Mouse (Mus musculus): ENCODE results near the gene Spata2. TPM values are rescaled to one million over a fixed set of nuclear protein-coding genes. Genes with fewer than 3 reads are reported as not detected.

Spata2 gene
- polyA plus RNA-seq (2015; fragmentation: Nextera tagmentation; extraction: Ambion mirVana) = 7.4 and 7.6 TPM in 2 replicates

DNA sequence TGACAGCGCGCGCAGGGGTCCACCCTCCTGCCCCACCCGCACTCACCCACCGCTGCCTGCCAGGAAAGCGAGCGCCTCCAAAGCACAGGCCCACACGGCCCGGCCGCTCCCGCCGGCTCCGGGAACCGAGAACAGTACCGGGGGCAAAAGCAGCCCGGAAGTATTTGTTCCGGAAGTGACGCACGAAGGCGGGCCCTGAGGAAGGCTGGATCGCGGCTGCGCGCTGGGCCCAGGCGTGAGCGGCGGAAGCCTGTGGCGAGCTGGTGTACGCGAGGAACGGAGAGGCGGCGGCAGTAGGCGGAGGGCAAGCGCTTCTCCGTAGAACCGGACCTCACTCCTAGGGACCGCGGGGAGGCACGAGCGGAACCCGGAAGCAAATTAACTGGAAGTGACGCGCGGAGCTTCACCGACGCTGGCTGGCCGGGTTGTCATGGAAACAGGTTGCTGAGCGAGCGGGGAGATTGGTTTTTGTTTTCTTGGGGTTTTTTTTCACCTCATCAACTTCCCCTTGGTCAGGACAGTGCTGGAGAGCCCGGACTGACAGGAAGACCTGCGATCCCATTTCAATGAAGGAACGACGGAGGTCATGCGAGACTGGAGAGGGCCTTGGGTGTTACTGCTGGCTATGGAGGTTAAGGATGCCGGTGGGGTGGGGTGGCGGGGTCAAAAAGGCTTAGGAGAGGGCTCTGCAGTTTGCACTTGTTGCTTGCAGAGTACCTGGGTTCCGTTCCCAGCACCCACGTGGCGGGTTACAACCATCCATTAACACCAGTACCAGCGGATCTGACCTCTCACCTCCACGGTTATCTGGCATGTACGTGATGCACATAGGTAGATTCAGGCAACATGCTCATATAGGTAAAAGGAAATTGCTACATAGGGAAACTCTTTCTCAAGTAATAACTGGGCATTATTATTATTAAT is at the start of gene Spata2:
Gene Spata2, minus strand, starts transcription at position 175 of the 924 bp plus-strand sequence.

DNA sequence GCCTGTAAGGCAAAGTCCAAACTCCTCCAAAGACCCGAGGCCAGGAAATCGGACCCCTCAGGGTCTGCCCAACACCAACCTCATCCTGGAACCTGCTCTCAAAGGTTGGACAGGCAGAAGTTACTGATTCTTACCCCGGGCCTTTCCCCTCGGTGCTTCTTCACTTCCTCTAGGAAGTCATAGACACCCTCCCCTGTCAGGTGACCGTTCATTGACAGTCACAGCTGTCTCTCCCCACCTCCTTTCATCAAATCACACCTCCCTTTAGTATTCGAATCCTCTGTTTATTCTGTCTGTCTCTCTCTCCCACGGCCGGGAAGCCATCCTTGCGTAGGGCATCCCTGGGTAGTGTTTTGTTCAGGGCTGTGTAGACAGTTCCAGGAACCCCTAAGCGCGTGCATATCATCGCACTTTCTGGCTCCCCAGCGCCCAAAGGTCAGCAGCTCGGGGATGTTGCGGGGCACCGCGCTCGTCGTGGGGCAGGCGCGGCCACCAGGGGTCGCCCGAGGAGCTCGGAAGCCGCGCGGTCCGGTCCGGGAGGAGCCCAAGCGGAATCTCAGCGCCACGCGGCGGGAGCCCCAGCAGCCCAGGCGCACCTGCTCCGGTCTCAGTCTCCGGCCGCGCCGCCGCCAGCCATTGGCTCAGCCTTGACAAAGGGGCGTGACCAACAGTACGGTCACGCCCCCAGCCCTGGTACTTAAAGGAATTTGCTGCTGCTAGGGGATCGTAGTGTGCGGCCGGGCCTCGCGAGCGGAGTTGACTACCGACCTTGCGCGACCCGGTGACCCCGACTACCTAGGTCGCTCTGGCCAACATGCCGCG is 45.0 kb upstream of the Spata2 start, which contains the start of gene Snai1:
Gene Snai1, plus strand, starts transcription at position 720 of the 822 bp plus-strand sequence.

DNA sequence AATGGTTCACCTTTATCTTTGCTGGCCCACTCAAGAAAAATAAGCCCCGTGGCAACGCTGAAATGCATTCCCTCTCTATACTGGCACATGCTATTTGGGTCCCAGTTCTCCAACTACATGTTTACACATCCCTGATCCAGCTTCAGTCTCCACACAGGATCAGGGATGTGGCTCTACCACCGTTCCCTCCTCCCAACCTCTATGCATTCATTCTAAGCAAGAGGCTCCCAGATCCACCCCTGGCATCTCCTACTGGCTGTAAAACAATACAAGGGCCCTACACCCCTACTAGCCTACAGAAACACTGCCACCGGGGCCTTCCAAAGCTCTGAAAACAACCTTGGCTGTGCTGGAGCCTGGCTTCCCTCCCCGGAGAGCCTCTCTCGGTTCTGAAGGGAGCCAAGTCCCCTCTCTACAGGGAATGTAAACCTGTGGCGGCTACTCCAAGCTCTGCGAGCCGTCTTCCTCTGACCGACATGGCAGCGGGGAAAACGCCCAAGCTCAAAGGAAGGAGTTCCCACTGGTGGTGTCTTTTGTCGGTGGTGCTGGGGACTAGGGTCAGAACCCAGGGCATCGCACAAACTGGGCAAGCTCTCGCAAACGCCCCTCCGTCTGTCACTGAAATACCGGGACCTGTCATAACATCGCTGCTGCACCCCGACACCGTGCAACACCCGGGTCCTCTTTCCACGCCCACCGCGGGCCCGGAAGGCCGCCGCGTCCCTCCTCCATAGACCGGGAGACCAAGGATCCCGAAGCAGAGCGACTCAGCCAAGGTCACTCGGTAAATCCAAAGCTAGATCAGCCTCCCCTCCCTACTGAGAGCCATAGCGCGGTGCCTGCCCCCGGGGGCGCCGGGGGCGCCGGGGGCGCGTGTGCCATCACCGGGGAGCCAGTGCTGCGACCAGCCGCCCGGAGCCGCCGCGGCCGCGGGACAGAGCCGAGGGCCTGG is 654 bp downstream of the Spata2 start, which contains the start of gene Rnf114:
Gene Rnf114, plus strand, starts transcription at position 889 of the 952 bp plus-strand sequence.

Other genes starting within 250 kb of the Spata2 start
- gene B4galt5, start 143.7 kb downstream of the Spata2 start, polyA plus RNA-seq (2015; fragmentation: Nextera tagmentation; extraction: Ambion mirVana) = 9.5 and 11.5 TPM in 2 replicates
- gene Slc9a8, start 71.2 kb downstream of the Spata2 start, polyA plus RNA-seq (2015; fragmentation: Nextera tagmentation; extraction: Ambion mirVana) = 10.6 and 11.5 TPM in 2 replicates
- 54.8 and 61.5 TPM in 2 replicates for gene Rnf114, start 242 bp downstream of the Spata2 start, polyA plus RNA-seq (2015; fragmentation: Nextera tagmentation; extraction: Ambion mirVana)
- gene Snai1, start 45.3 kb upstream of the Spata2 start, polyA plus RNA-seq (2015; fragmentation: Nextera tagmentation; extraction: Ambion mirVana) = 33.0 and 34.0 TPM in 2 replicates
- 206 and 234 TPM in 2 replicates for gene Ube2v1, start 139.2 kb upstream of the Spata2 start, polyA plus RNA-seq (2015; fragmentation: Nextera tagmentation; extraction: Ambion mirVana)
- gene Gm20431, start 168.6 kb upstream of the Spata2 start, polyA plus RNA-seq (2015; fragmentation: Nextera tagmentation; extraction: Ambion mirVana) = 4.0 and 6.2 TPM in 2 replicates
- gene Cebpb, start 196.0 kb upstream of the Spata2 start, polyA plus RNA-seq (2015; fragmentation: Nextera tagmentation; extraction: Ambion mirVana) = 25.6 and 46.3 TPM in 2 replicates
- 26.1 and 31.0 TPM in 2 replicates for gene Tmem189, start 196.9 kb upstream of the Spata2 start, polyA plus RNA-seq (2015; fragmentation: Nextera tagmentation; extraction: Ambion mirVana)